Mouse (Mus musculus) olfactory bulb, adult 2 months (tissue): ENCODE results near the gene Rnf31.

Experiments
- CTCF ChIP-seq: fragments of 200-500 bp; IDR thresholded peaks from 2 replicates; pipeline ENCODE4 v1.5.1; 2012; ENCODE audit warnings: low read depth, mild to moderate bottlenecking, low read length, moderate library complexity; ENCODE audit not compliant: insufficient read depth
- POLR2A ChIP-seq: fragments of 200-500 bp; IDR thresholded peaks from 2 replicates; pipeline ENCODE4 v1.6.1; 2012; ENCODE audit warnings: mild to moderate bottlenecking, low read depth, low read length, moderate library complexity; ENCODE audit not compliant: insufficient read depth

GRCm38 (mm10) chr14:55586149-55586548, 5.4 kb upstream of the Rnf31 start:
- TF ChIP-seq CTCF (no peak), POLR2A (no peak)
